Mouse (Mus musculus) erythroblast, embryonic 14.5 days (primary cell): ENCODE measurements around the gene Fam209.

Experiments
- GATA1 ChIP-seq: IDR thresholded peaks from 2 replicates; pipeline ENCODE4 v1.6.1; 2012; ENCODE audit warnings: low read length, inconsistent platforms, mixed read lengths
- TAL1 ChIP-seq: IDR thresholded peaks from 3 replicates; pipeline ENCODE4 v1.6.1; 2012; ENCODE audit warnings: low read length, inconsistent platforms, mixed read lengths

DNA sequence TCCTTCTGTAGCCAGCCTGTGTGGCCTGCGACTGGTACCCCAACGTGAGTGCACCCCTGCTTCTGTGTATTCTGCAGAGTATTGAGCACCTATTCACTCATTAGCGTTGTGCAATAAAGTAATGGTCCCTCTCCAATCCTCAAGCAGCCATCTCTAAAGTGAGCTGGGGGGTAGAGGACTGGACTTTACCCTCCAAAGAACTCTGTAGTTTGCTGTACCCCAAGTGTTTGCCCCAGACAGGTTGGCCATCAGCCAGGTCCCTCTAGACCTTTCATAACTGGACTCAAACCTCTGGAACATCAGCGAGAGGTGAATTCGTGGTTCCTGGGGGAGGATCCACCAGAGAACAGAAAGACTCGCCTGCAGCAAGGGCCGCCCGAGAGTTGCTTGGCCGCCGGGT is 19.9 kb upstream of the Fam209 start:
- TF ChIP-seq GATA1 = no peak
- TF ChIP-seq TAL1 = no peak
